8 mouse cellular contexts compared by ENCODE assay signal in the genomic region with DNA sequence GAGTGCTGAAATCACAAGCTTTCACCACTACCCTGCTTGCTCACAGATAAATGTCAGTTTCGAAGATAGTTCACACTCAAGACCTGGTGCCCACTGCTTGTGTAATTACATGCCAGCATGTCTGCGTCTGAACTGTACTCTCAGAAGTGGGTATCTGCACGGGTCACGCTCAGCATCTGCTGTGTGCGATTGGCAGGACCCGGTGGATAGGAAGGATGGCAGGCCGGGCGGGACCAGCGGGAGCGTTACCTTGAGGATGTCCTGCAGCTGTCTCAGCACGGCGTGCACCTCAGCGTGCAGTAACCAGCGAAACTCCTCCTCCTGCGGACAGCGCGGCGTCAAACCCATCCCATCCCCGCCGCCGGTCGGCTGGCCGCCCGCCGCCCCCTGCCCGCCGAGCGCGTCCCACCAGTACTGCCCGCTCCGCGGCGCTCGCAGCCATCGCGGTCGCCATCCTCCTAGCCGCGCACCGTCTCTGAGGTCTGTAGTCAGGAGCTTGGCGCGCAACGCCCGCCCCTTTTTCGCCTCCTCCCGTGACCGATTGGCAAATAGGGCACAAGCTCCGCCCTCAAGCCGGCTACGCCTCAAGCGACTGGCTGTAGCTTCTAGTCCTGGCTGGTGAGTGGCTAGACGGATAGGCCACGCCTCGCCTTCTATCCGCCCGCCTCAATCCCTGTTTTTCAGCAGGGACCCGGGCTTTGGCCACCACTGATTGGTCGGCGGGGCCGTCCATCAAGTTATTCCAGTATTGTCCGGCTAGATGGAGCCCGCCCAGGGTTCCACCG. TPM values are rescaled to one million over a fixed set of nuclear protein-coding genes. Genes with fewer than 3 reads are reported as not detected.
DNase-seq lines count a peak whose midpoint lies in the region; ATAC-seq lines count a peak whose summit lies in the region.

Gene Rogdi (minus strand): TSS at position 500 of the 785 bp plus-strand sequence.

- ATAC-seq in forebrain, embryonic 14.5 days, result peak; percentile 99
- peak; percentile 99 for ATAC-seq in neural tube, embryonic 15.5 days (ENCODE audit: low FRiP score)

- H3K4me1 ChIP-seq in forebrain, embryonic 14.5 days (ENCODE audit: control insufficient read depth, insufficient read depth, low read length), result peaks cover 6% of the 10 kb centered on the region
- peaks cover 20% of the 10 kb centered on the region for H3K4me1 ChIP-seq in neural tube, embryonic 15.5 days

- peak within 1 kb of the TSS; percentile 57 for H3K4me3 ChIP-seq in forebrain, embryonic 14.5 days (ENCODE audit: low read depth, low read length)
- peak within 1 kb of the TSS; percentile 61 for H3K4me3 ChIP-seq in neural tube, embryonic 15.5 days (replicated peaks)

- H3K9me3 ChIP-seq in forebrain, embryonic 14.5 days (replicated peaks; ENCODE audit: control insufficient read depth, low read length), result no peaks in the 10 kb centered on the region
- no peaks in the 10 kb centered on the region for H3K9me3 ChIP-seq in neural tube, embryonic 15.5 days (replicated peaks)

- peak within 1 kb of the TSS; percentile 56 for H3K27ac ChIP-seq in forebrain, embryonic 14.5 days (ENCODE audit: low read depth, low read length)
- peak within 1 kb of the TSS; percentile 86 for H3K27ac ChIP-seq in neural tube, embryonic 15.5 days (replicated peaks)

- peak; percentile 99 for DNase-seq in ES-CJ7 (ENCODE audit: low read depth, low spot score)
- peak; percentile 99 for DNase-seq in cerebellum, adult 11 months
- peak; percentile 100 for DNase-seq in forebrain, embryonic 14.5 days (ENCODE audit: low spot score)
- peak; percentile 96 to 97 for DNase-seq in heart, postnatal 14 days
- peak; percentile 99 for DNase-seq in layer of hippocampus, adult 11-12 months (ENCODE audit: low spot score)
- peak; percentile 99 to 100 for DNase-seq in lung, adult 18-20 months
- peak; percentile 99 for DNase-seq in testis, postnatal 14 days (ENCODE audit: low spot score)

- no peaks in the 10 kb centered on the region for H3K27me3 ChIP-seq in forebrain, embryonic 14.5 days (replicated peaks; ENCODE audit: control insufficient read depth, insufficient read depth, low read length)
- H3K27me3 ChIP-seq in neural tube, embryonic 15.5 days (replicated peaks), result no peaks in the 10 kb centered on the region

- intact Hi-C loops in heart, postnatal 14 days (cut with DNase I), result loop anchor here (2.0 kb wide), 2 partner anchors 38 to 48 kb away; partner anchors contain the start of genes Anks3 and Ubn1

- peaks cover 46% of the 10 kb centered on the region for H3K36me3 ChIP-seq in forebrain, embryonic 14.5 days (ENCODE audit: control insufficient read depth, insufficient read depth, low read length)
- H3K36me3 ChIP-seq in neural tube, embryonic 15.5 days, result peaks cover 60% of the 10 kb centered on the region

- H3K9ac ChIP-seq in forebrain, embryonic 14.5 days (ENCODE audit: low read length), result peak within 1 kb of the TSS; percentile 69
- peak within 1 kb of the TSS; percentile 61 for H3K9ac ChIP-seq in neural tube, embryonic 15.5 days (replicated peaks)

- peak within 1 kb of the TSS; percentile 76 for H3K4me2 ChIP-seq in forebrain, embryonic 14.5 days (ENCODE audit: low read length)
- H3K4me2 ChIP-seq in neural tube, embryonic 15.5 days, result peak within 1 kb of the TSS; percentile 78

- 3% methylated on average over 60 of the region's 63 CpGs for WGBS in forebrain, embryonic 14.5 days
- under 1% methylated on average over 63 of the region's 63 CpGs for WGBS in neural tube, embryonic 15.5 days

RNA-seq across cellular contexts. Expression of gene Rogdi, which starts in this region (rescaled TPM):
- 101 and 103 TPM in 2 replicates for polyA plus RNA-seq in forebrain, embryonic 14.5 days (2014; fragmentation: Nextera tagmentation; extraction: Ambion mirVana)
- total RNA-seq in heart, postnatal 14 days (2021), result 10 to 100 TPM; 22.8 to 24.8 TPM
- polyA plus RNA-seq in neural tube, embryonic 15.5 days (2015; fragmentation: Nextera tagmentation; extraction: Ambion mirVana), result 158 and 170 TPM in 2 replicates

Comparison
In these comparisons a context has a peak if more than half of its experiments do, and no peak if none do; other contexts are left out.
1. Peak in every context shown above with its lines: DNase-seq, ATAC-seq, H3K4me3 ChIP-seq and H3K27ac ChIP-seq.